Mouse (Mus musculus): ENCODE measurements at regions not wholly inside any gene's neighbourhood (a gene's known extent, or its start where the extent isn't known, plus 50 kb on each side); places are given as distances from the start of the nearest gene placed in this dataset.

DNA sequence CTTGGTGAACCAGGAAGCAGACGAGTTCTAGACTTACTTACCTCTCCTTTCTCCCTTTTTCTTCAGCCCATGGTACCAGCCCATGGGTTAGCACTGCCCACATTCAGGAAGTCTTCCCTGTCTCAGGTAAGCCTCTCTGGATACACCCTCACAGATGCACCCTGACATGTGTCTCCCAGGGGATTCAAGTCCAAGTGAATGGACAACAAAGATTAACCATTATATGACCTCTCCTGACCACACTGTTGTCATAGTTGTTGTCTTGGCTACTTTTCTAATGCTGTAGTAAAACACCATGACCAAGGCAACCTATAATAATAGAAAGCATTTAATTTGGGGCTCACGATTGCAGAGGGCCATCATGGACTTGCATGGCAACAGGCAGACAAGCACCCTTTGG lies 98.8 kb upstream of the Vash1 start:
- Histone ChIP-seq H3K27ac (no peak overlapping the region), H3K9me3 (no peaks in the 10 kb centered on the region), H3K36me3 (no peaks in the 10 kb centered on the region), H3K27me3 (ENCODE audit: insufficient read depth, poor library complexity, severe bottlenecking) (no peaks in the 10 kb centered on the region), H3K4me3 (no peak overlapping the region), H3K4me1 (replicated peaks) (no peaks in the 10 kb centered on the region)
- WGBS, result 77% methylated on average over 2 of the region's 2 CpGs
- no peak for DNase-seq (ENCODE audit: low spot score)

DNA sequence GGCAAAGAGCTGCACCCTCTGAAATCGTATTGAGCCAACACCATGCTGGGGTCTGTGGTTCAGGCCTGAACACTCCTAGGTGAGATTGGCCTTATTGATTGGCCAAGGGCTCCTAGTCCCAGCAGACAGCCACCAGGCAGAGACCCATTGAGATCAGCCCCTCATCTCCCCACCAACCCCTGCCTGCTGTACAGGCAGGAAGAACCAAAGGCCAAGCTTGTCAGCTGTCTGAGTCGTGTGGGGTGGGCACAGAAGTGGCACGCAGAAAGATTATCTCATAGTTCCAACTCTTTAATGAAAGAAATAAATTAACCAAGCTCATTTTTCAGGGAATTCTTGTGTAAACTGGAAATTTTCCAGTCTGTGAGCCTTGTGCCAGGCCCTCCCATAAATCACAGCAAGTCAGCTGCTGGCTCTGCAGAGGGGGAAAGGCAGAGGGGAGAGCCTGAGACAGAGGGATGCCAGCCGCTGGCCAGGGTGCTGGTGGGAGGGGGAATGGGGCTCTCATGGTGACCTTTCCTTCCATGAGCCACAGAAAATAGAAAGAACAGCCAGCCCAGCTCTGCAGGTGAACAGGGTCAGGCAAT lies 98.3 kb upstream of the Vash1 start:
- no peaks in the 10 kb centered on the region for H3K4me1 ChIP-seq (replicated peaks)
- no peaks in the 10 kb centered on the region for H3K27me3 ChIP-seq (ENCODE audit: insufficient read depth, poor library complexity, severe bottlenecking)
- DNase-seq (ENCODE audit: low spot score), result no peak
- 77% methylated on average over 4 of the region's 4 CpGs for WGBS
- no peaks in the 10 kb centered on the region for H3K36me3 ChIP-seq
- H3K9me3 ChIP-seq, result no peaks in the 10 kb centered on the region
- no peak overlapping the region for H3K27ac ChIP-seq
- H3K4me3 ChIP-seq, result no peak overlapping the region

DNA sequence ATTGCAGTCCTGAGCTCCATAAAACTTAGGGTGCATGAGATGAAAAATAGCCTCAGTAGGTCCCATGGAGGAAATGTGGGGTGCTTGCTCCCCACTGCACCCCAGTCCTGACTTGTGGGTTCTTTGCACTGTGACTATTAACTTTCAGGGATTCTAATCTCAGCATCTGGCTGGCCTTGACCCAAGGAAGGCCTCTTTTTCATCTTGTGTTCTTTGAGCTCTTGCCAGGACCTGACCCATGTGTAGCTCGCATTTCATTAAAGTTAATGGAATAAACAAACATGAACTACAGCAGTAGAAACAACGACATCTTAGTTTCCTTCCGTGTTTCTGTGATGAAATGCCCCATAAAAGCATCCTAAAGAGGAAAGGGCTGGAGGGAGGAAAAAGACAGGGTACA lies 96.4 kb upstream of the Vash1 start:
- WGBS, result 84% methylated on average over 3 of the region's 3 CpGs

DNA sequence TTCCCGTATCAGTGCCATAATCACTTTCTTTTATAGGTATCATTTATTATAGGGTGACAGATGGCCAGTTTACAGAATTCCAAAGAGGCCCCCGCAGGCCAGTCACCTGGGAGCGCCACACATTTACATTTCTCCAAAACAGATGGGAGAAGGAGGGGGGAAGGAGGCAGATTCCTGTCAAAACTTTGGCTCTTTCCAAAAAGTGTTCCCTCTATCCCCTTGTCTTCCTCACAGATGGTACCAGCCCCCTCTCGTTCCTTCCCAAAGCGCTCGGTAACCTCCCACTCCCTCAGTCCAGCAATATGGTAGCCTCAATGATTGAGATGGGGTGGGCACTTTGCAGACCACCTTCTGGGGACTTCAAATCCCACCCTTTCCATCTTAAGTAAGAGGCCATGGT lies 90.5 kb upstream of the Vash1 start:
- no peak overlapping the region for H3K4me3 ChIP-seq
- no peak for DNase-seq (ENCODE audit: low spot score)
- H3K27me3 ChIP-seq (ENCODE audit: insufficient read depth, poor library complexity, severe bottlenecking), result no peaks in the 10 kb centered on the region
- 91% methylated on average over 6 of the region's 6 CpGs for WGBS
- H3K4me1 ChIP-seq (replicated peaks), result no peaks in the 10 kb centered on the region
- no peak overlapping the region for H3K27ac ChIP-seq
- H3K9me3 ChIP-seq, result no peaks in the 10 kb centered on the region
- no peaks in the 10 kb centered on the region for H3K36me3 ChIP-seq

More for the DNA sequence above, 96.4 kb upstream of the Vash1 start:
- H3K9me3 ChIP-seq, result no peaks in the 10 kb centered on the region
- no peak for DNase-seq (ENCODE audit: low spot score)
- no peaks in the 10 kb centered on the region for H3K27me3 ChIP-seq (ENCODE audit: insufficient read depth, poor library complexity, severe bottlenecking)
- H3K27ac ChIP-seq, result no peak overlapping the region
- H3K4me3 ChIP-seq, result no peak overlapping the region
- H3K36me3 ChIP-seq, result no peaks in the 10 kb centered on the region
- H3K4me1 ChIP-seq (replicated peaks), result no peaks in the 10 kb centered on the region

DNA sequence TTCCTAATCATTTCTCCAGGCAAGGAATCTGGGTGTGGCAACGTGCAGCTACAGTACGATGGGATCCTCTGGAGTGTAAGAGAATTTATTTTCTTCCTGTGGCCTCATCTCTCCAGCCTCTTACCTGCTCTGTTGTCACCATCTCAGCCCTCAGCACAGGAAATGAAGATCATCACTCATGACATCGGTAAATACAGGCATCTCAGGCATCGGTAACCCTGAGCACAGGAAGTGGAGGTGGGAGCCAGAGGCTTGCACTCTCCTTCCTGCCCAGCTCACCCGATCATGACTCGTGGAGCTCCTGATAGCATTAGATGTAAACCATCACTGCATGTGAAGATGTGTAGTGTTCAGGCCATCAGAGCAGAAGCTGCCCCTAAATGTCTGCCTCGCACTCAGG lies 86.0 kb upstream of the Vash1 start:
- no peaks in the 10 kb centered on the region for H3K4me1 ChIP-seq (replicated peaks)
- DNase-seq (ENCODE audit: low spot score), result no peak
- H3K9me3 ChIP-seq, result no peaks in the 10 kb centered on the region
- WGBS, result 89% methylated on average over 7 of the region's 7 CpGs
- H3K4me3 ChIP-seq, result no peak overlapping the region
- no peaks in the 10 kb centered on the region for H3K27me3 ChIP-seq (ENCODE audit: insufficient read depth, poor library complexity, severe bottlenecking)
- no peak overlapping the region for H3K27ac ChIP-seq
- H3K36me3 ChIP-seq, result no peaks in the 10 kb centered on the region

DNA sequence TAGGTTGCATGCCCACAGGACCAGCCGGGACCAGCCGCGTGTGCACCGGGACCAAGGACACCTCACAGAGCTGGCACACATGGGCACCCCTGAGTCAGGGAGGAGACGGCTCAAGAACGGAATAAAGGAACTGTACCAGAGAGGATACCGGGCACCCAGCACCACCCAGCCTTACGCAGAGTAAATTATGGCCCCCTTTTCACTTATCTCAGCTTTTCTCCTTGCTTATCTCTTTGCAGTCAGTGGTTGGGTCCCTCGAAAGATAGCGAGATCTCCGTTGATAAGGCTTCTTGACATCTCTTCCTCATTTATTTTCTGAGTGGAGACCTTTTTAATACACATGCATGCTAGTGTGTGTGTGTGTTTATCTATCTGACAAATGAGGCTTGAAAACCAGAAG lies 83.9 kb upstream of the Vash1 start:
- Histone ChIP-seq H3K27me3 (ENCODE audit: insufficient read depth, poor library complexity, severe bottlenecking) (no peaks in the 10 kb centered on the region), H3K27ac (no peak overlapping the region), H3K4me3 (no peak overlapping the region), H3K4me1 (replicated peaks) (no peaks in the 10 kb centered on the region), H3K36me3 (no peaks in the 10 kb centered on the region), H3K9me3 (no peaks in the 10 kb centered on the region)
- DNase-seq (ENCODE audit: low spot score), result no peak
- 94% methylated on average over 11 of the region's 11 CpGs for WGBS

DNA sequence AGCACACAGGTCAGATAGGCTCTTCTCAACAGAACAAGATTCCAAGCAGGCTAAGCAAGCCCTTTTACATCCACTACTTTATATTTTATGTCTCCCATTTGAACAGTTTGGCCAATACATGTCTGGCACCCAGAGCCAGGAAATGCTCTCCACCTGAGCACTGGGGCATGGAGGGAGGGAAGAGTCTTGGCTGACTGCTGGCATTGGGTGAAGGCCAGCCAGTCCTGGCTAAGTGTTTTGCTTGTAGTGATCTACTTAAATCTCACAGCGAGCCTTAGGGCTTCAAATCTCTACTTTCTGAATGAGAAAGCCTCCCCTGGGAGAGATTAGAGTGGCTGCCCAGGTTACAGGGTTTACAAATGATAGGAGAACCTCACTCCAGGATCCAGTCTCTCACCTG lies 78.5 kb upstream of the Vash1 start:
- H3K4me3 ChIP-seq, result no peak overlapping the region
- WGBS, result 35% methylated on average over 1 of the region's 1 CpGs
- no peaks in the 10 kb centered on the region for H3K4me1 ChIP-seq (replicated peaks)
- H3K27ac ChIP-seq, result no peak overlapping the region
- no peak for DNase-seq (ENCODE audit: low spot score)
- H3K9me3 ChIP-seq, result no peaks in the 10 kb centered on the region
- no peaks in the 10 kb centered on the region for H3K36me3 ChIP-seq
- H3K27me3 ChIP-seq (ENCODE audit: insufficient read depth, poor library complexity, severe bottlenecking), result no peaks in the 10 kb centered on the region

DNA sequence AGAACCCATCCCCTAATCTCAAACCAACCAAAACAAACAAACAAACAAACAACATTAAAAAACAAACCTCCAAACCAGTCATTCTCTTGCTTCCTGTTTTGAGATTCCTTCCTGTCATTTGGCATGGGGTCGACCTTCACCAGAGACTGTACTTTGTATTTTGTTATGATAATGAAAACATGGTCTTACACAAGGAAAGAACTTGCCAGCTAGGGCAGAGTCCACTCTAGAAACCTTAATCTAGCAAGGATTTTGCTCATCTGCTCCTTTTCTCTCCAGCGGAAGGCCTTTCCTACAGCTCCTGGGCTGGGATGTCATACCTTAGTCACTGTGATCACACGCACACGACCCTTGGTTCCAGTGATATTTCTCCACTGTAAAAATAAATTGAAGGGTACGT lies 75.0 kb upstream of the Vash1 start:
- no peak for DNase-seq (ENCODE audit: low spot score)
- no peaks in the 10 kb centered on the region for H3K9me3 ChIP-seq
- no peaks in the 10 kb centered on the region for H3K36me3 ChIP-seq
- H3K27ac ChIP-seq, result no peak overlapping the region
- H3K4me1 ChIP-seq (replicated peaks), result no peaks in the 10 kb centered on the region
- no peaks in the 10 kb centered on the region for H3K27me3 ChIP-seq (ENCODE audit: insufficient read depth, poor library complexity, severe bottlenecking)
- WGBS, result 90% methylated on average over 5 of the region's 5 CpGs
- no peak overlapping the region for H3K4me3 ChIP-seq

DNA sequence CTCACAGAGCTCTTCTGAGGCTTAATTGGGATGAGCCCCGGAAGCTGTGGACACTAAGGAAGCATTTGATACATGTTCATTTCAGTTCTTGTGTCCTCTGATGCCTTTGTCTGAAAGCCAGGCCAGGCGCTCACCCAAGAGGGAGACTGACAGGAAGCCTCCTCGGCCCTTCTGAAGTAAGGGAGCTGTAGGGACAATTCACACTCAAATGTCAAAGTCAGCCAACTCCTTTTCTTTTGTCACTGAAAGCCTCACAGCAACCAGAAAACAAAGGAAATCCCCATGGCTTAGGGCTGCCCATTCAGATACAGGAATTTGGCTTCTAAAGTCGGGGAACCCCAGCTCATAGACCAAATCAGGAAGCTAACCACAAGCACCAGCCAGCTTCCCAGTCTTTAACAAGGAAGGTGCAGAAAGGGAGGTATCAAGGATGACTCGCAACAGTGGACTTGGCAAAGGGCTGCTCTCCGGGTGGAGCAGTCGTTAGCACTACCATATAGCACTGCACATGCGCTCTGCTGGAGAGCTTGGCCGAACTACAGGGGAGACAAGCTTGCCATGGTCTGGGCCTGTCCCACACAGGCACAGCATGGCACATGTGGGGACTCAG lies 66.0 kb upstream of the Vash1 start:
- Histone ChIP-seq H3K4me3 (no peak overlapping the region), H3K9me3 (no peaks in the 10 kb centered on the region), H3K27me3 (ENCODE audit: insufficient read depth, poor library complexity, severe bottlenecking) (no peaks in the 10 kb centered on the region), H3K27ac (peak overlapping the region; percentile 23; the same call in 1 of the 2 replicates), H3K4me1 (replicated peaks) (peaks cover 14% of the 10 kb centered on the region), H3K36me3 (no peaks in the 10 kb centered on the region)
- no peak for DNase-seq (ENCODE audit: low spot score)
- WGBS, result 50% methylated on average over 9 of the region's 9 CpGs

DNA sequence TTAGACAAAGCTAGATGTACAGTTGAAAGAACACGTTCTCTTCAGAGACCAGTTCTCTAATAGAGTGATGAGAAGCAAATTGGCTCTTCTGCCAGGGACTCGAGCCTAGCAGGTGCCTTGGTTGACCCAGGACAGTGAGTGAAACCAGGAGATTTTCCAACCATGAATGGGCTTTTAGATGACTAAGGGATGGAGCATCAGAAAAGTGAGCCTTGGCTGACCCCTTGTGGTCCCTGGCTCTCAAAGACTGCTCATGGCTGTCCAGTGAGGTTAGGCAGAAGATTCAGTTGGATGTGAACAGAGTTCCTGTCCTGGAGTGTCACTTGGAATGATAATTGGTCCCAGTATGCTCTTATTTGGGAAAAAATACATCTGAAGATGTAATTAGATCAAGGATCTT lies 64.3 kb upstream of the Vash1 start:
- Histone ChIP-seq H3K4me3 (no peak overlapping the region), H3K4me1 (replicated peaks) (peaks cover 14% of the 10 kb centered on the region), H3K27me3 (ENCODE audit: insufficient read depth, poor library complexity, severe bottlenecking) (no peaks in the 10 kb centered on the region), H3K27ac (no peak overlapping the region), H3K36me3 (no peaks in the 10 kb centered on the region), H3K9me3 (no peaks in the 10 kb centered on the region)
- DNase-seq (ENCODE audit: low spot score), result peak; percentile 52
- WGBS, result 46% methylated on average over 2 of the region's 2 CpGs

DNA sequence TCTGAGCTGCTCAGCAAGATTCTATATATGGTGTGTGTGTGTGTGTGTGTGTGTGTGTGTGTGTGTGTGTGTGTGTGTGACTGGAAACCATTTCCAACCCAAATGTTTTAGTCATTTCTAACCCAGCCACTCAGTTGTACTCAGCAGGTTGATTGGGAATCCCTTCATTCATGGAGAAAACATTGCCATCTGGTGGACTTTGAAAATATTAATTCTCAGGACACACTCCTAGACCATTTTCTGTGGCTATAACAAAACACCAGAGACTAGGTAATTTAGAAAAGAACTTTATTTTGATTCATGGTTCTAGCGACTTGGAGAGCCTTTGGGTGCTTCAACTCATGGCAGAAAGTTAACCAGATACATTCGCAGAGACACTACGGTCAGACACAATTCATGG lies 62.2 kb upstream of the Vash1 start:
- DNase-seq (ENCODE audit: low spot score), result no peak
- Histone ChIP-seq H3K9me3 (no peaks in the 10 kb centered on the region), H3K27me3 (ENCODE audit: insufficient read depth, poor library complexity, severe bottlenecking) (no peaks in the 10 kb centered on the region), H3K4me3 (no peak overlapping the region), H3K27ac (no peak overlapping the region), H3K4me1 (replicated peaks) (peaks cover 14% of the 10 kb centered on the region), H3K36me3 (no peaks in the 10 kb centered on the region)
- 84% methylated on average over 3 of the region's 3 CpGs for WGBS

DNA sequence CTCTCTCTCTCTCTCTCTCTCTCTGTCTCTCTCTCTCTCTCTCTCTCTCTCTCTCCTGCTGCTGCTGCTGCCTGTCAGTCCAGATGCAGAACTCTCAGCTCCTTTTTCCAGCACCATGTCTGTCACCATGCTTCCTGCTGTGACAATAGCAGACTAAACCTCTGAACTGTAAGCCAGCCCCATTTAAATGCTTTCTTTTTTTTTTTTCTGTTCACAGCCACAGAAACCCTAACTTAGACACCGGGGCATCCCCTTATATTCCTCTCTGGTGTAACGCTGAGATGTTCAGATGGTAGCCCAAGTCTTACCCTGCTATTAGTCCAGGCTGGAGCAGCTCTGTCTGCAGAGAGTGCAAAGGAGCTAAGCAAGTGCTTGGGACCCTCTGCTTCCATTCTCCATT lies 54.3 kb upstream of the Vash1 start:
- no peaks in the 10 kb centered on the region for H3K36me3 ChIP-seq
- WGBS, result 76% methylated on average over 2 of the region's 2 CpGs
- H3K27me3 ChIP-seq (ENCODE audit: insufficient read depth, poor library complexity, severe bottlenecking), result no peaks in the 10 kb centered on the region
- H3K27ac ChIP-seq, result no peak overlapping the region
- no peak overlapping the region for H3K4me3 ChIP-seq
- no peaks in the 10 kb centered on the region for H3K4me1 ChIP-seq (replicated peaks)
- no peaks in the 10 kb centered on the region for H3K9me3 ChIP-seq
- DNase-seq (ENCODE audit: low spot score), result no peak

DNA sequence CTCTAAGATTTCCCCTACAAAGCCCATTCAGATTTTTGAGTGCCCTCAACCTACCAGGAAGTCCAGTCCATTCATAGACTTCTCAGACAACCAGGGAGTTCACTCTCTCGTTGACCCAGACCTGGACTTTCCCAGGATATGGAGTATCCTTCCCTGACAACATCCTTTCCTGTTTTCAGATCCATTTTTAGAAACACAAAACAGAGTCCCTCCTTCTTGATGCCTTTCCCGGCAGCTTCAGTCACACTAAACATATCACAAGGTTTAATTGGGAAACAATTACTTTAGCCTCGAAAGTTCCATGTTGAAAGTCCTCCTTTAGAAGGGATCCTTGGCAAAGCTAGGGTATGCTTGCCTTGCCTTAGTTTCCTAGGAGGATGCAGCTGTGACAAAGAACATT lies 51.8 kb upstream of the Vash1 start:
- WGBS, result 76% methylated on average over 3 of the region's 3 CpGs
- no peak overlapping the region for H3K4me3 ChIP-seq

More for the DNA sequence above, 51.8 kb upstream of the Vash1 start:
- no peaks in the 10 kb centered on the region for H3K9me3 ChIP-seq
- no peaks in the 10 kb centered on the region for H3K27me3 ChIP-seq (ENCODE audit: insufficient read depth, poor library complexity, severe bottlenecking)
- no peak for DNase-seq (ENCODE audit: low spot score)
- no peaks in the 10 kb centered on the region for H3K36me3 ChIP-seq
- H3K4me1 ChIP-seq (replicated peaks), result no peaks in the 10 kb centered on the region
- H3K27ac ChIP-seq, result no peak overlapping the region

Measured in hindbrain, embryonic 10.5 days (tissue).